Mouse (Mus musculus) intestine, postnatal 0 days (tissue): ENCODE measurements around the gene Asb15. TPM values are rescaled to one million over a fixed set of nuclear protein-coding genes. Genes with fewer than 3 reads are reported as not detected.

Experiments
- ATAC-seq: fragments of 200-750 bp; cut with Nextera tagmentation; 2 replicates; pipeline ENCODE4 v1.8.0; 2017; ENCODE audit warnings: mild to moderate bottlenecking, moderate TSS enrichment, moderate library complexity
- H3K27ac ChIP-seq: fragments of 300-500 bp; sonication (generic); 2 replicates; pipeline ENCODE4 v1.5.1; 2014; ENCODE audit warnings: mild to moderate bottlenecking, low read depth, low read length, moderate library complexity
- H3K27me3 ChIP-seq: fragments of 300-500 bp; sonication (generic); replicated peaks from 2 replicates; pipeline ENCODE4 v1.6.1; 2014; ENCODE audit warnings: low read length, mixed read lengths; ENCODE audit not compliant: control insufficient read depth, insufficient read depth
- H3K36me3 ChIP-seq: fragments of 300-500 bp; sonication (generic); 2 replicates; pipeline ENCODE4 v1.6.1; 2014; ENCODE audit warnings: mild to moderate bottlenecking, moderate library complexity; ENCODE audit not compliant: control insufficient read depth, insufficient read depth
- H3K4me1 ChIP-seq: fragments of 300-500 bp; sonication (generic); replicated peaks from 2 replicates; pipeline ENCODE4 v1.6.1; 2014; ENCODE audit warnings: antibody characterized with exemption, low read length, mixed read lengths; ENCODE audit not compliant: control insufficient read depth, insufficient read depth
- H3K4me2 ChIP-seq: fragments of 300-500 bp; sonication (generic); replicated peaks from 2 replicates; pipeline ENCODE4 v1.6.1; 2014; ENCODE audit warnings: low read depth, mild to moderate bottlenecking, moderate library complexity
- H3K4me3 ChIP-seq: fragments of 300-500 bp; sonication (generic); 2 replicates; pipeline ENCODE4 v1.5.1; 2014; ENCODE audit warnings: low read depth, low read length
- H3K9ac ChIP-seq: fragments of 300-500 bp; sonication (generic); 2 replicates; pipeline ENCODE4 v1.6.1; 2014; ENCODE audit warnings: mild to moderate bottlenecking, low read depth, low read length
- H3K9me3 ChIP-seq: fragments of 300-500 bp; sonication (generic); 2 replicates; pipeline ENCODE4 v1.6.1; 2016; ENCODE audit warnings: mixed run types; ENCODE audit not compliant: control insufficient read depth
- CTCF ChIP-seq: sonication (generic); IDR thresholded peaks from 2 replicates; pipeline ENCODE4 v1.5.1; 2016; ENCODE audit warnings: low read depth, mild to moderate bottlenecking, control low read depth, antibody characterized with exemption, moderate library complexity
- WGBS: fragments of 180-500 bp; shearing (Covaris S2); extraction: QIAGEN DNeasy Blood & Tissue Kit; methylation state at CpG from one replicate; pipeline ENCODE4 v1.1.7; 2014; 5-methylcytosine and 5-hydroxymethylcytosine counted together
- polyA plus RNA-seq: library from polyadenylated mRNA; unstranded; fragments of >200 nt; fragmentation: Nextera tagmentation; extraction: Ambion mirVana; gene quantifications from 2 replicates; pipeline ENCODE4 v1.2.1, GENCODE M21; 2015

Gene Asb15
- polyA plus RNA-seq, 1 experiment from 2014 or later: not detected

DNA sequence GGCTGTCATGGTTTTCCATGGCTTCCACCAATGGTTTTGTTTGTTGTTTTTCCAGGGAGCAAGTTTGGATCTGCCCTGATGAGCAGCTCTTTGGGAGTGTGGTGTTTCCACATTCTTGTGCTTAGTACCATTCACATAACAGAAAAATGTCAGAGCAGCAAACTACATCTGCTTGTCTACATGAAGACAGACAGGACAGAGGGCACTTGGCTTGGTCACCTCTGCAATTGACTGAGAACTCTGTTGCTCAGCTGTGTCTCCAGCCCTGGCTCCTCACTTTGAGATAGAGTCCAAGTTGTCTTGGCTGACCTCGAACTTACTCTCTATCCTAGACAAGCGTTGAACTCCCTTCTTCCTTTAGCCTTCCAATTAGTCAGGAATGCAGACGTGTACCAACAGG is 74.4 kb downstream of the Asb15 start:
- Histone ChIP-seq H3K4me2 (no peak overlapping the region), H3K9ac (no peak overlapping the region), H3K27me3 (no peaks in the 10 kb centered on the region), H3K9me3 (no peaks in the 10 kb centered on the region), H3K27ac (no peak overlapping the region), H3K4me3 (no peak overlapping the region), H3K36me3 (no peaks in the 10 kb centered on the region), H3K4me1 (no peaks in the 10 kb centered on the region)
- no peak for ATAC-seq
- 74% methylated on average over 3 of the region's 3 CpGs for WGBS
- TF ChIP-seq CTCF: no peak

DNA sequence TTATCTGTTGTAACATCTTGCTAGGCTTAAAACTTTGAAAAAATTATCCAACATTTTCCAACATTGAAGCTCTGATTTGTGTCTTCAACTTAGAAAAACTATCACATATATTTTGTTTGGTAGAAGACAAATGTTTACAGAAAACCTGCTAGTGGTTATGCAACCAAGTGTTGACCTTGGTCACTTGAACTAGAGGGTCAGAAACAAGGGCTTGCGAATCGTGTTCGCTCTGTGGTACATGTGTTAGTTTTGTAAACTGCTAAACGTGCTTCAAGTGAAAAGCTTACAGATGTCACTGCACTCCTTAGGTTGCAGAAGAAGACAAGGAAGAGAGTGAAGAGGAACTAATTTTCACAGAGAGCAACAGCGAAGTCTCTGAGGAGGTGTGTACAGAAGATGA is 75.0 kb downstream of the Asb15 start:
- TF ChIP-seq CTCF: no peak
- no peak overlapping the region for H3K9ac ChIP-seq
- no peak overlapping the region for H3K4me3 ChIP-seq
- H3K4me1 ChIP-seq: no peaks in the 10 kb centered on the region
- H3K9me3 ChIP-seq: no peaks in the 10 kb centered on the region
- no peaks in the 10 kb centered on the region for H3K36me3 ChIP-seq
- 79% methylated on average over 5 of the region's 5 CpGs for WGBS
- H3K27me3 ChIP-seq: no peaks in the 10 kb centered on the region
- no peak overlapping the region for H3K27ac ChIP-seq
- no peak for ATAC-seq
- no peak overlapping the region for H3K4me2 ChIP-seq

DNA sequence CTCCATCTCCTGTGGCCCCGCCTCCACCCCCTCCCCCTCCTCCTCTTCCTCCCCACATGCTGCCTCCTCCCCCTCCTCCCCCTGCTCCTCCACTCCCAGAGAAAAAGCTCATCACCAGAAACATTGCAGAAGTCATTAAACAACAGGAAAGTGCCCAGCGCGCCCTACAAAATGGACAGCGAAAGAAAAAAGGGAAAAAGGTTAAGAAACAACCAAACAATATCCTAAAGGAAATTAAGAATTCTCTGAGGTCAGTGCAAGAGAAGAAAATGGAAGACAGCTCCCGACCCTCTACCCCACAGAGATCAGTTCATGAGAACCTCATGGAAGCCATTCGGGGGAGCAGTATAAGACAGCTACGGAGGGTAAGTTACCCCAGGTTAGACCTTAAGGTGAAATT is 76.3 kb downstream of the Asb15 start:
- H3K4me1 ChIP-seq: no peaks in the 10 kb centered on the region
- no peak overlapping the region for H3K9ac ChIP-seq
- no peak for ATAC-seq
- H3K36me3 ChIP-seq: no peaks in the 10 kb centered on the region
- no peak overlapping the region for H3K4me2 ChIP-seq
- no peaks in the 10 kb centered on the region for H3K9me3 ChIP-seq
- H3K27ac ChIP-seq: no peak overlapping the region
- TF ChIP-seq CTCF: no peak
- H3K4me3 ChIP-seq: no peak overlapping the region
- H3K27me3 ChIP-seq: no peaks in the 10 kb centered on the region
- 93% methylated on average over 7 of the region's 7 CpGs for WGBS

DNA sequence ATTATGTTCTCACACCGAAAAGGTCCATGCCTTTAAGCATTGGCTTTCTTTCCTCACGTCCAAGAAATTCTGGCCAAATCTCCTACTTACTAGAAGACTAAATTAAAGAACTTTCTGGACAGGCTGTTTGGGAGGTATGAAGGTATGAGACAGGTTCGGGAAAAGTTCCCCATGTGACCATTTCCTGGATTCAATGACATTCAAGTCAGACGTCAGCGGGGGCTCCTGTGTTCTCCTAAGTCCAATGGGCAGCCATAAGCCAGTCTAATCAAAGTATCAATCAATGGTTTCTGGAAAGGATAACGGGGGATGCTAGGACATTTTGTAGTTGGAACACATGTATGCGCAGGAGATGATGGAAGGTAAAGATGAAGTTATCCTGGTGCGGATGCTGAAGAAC is 77.7 kb downstream of the Asb15 start:
- ATAC-seq: no peak
- Histone ChIP-seq H3K4me3 (no peak overlapping the region), H3K4me1 (no peaks in the 10 kb centered on the region), H3K36me3 (no peaks in the 10 kb centered on the region), H3K27ac (no peak overlapping the region), H3K9ac (no peak overlapping the region), H3K4me2 (no peak overlapping the region), H3K27me3 (no peaks in the 10 kb centered on the region), H3K9me3 (no peaks in the 10 kb centered on the region)
- 95% methylated on average over 8 of the region's 8 CpGs for WGBS
- TF ChIP-seq CTCF: no peak

DNA sequence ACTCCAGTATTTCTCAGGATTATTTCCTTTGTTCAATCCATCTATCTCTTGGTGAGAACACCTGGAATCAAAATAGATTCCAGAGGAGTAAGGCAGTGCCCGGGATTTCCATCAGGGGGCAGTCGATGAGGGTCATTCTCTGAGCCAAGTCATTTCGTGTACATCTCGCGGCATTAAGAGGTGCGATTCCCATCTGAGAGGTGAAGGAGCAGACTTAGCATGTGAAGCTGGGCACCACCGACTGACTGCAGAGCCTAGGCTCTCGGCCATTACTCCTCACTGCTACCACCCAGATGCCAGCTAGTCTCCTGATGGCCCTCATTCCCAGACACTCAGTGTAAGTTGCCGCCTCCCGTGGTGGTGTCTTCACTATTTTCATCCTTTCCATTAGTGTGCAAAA is 78.6 kb downstream of the Asb15 start:
- Histone ChIP-seq H3K4me2 (no peak overlapping the region), H3K9ac (no peak overlapping the region), H3K27me3 (no peaks in the 10 kb centered on the region), H3K9me3 (no peaks in the 10 kb centered on the region), H3K36me3 (no peaks in the 10 kb centered on the region), H3K4me1 (no peaks in the 10 kb centered on the region), H3K4me3 (no peak overlapping the region), H3K27ac (no peak overlapping the region)
- WGBS: 72% methylated on average over 10 of the region's 10 CpGs
- ATAC-seq: no peak
- TF ChIP-seq CTCF: peak; percentile 24; the same call in 1 of the 2 replicates

DNA sequence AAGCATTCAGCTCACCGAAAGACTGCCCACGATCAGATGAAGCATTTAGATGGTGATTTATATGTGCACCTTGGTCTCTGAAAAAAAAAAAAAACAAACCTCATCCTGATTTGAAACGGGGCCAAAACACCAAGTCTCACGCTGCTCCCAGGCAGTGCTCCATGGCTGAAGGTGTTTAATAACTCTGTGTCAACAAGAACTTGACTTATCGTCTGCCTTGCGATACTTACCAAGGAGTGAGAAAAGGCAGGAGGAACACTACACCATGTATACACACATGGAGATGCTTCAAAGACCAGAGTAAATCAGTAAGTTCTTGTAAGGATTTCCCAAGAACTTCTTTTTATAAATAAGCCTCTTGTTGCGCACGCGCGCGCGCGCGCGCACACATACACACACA is 79.6 kb downstream of the Asb15 start:
- Histone ChIP-seq H3K27me3 (no peaks in the 10 kb centered on the region), H3K9ac (no peak overlapping the region), H3K9me3 (no peaks in the 10 kb centered on the region), H3K36me3 (peaks cover 2% of the 10 kb centered on the region; the same call in 1 of the 2 replicates), H3K4me1 (no peaks in the 10 kb centered on the region), H3K4me2 (no peak overlapping the region), H3K27ac (no peak overlapping the region), H3K4me3 (no peak overlapping the region)
- no peak for ATAC-seq
- 70% methylated on average over 15 of the region's 15 CpGs for WGBS
- no peak for TF ChIP-seq CTCF

DNA sequence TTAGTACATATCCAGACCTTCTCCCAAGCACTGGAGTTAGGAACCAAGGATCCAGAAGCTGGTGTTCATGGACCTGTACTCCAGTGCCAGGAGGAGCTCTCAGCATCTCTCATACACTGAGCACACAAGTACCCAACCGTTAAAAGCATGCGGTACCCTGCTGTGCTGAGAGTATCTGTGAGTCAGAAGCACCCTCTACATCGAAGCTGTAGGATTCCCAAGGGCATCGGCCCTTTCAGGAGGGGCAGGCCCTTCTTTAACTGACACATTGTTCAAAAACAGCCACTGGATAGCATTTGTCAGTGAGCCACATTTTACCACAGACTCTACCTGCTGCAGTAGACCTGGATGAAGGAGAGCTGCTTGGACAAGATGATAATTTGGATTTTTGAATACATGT is 80.2 kb downstream of the Asb15 start:
- ATAC-seq: no peak
- no peaks in the 10 kb centered on the region for H3K4me1 ChIP-seq
- H3K9me3 ChIP-seq: no peaks in the 10 kb centered on the region
- no peak overlapping the region for H3K4me3 ChIP-seq
- H3K4me2 ChIP-seq: no peak overlapping the region
- 83% methylated on average over 4 of the region's 4 CpGs for WGBS
- peaks cover 8% of the 10 kb centered on the region; the same call in 1 of the 2 replicates for H3K36me3 ChIP-seq
- no peak overlapping the region for H3K9ac ChIP-seq
- H3K27ac ChIP-seq: no peak overlapping the region
- H3K27me3 ChIP-seq: no peaks in the 10 kb centered on the region
- no peak for TF ChIP-seq CTCF
